Mouse (Mus musculus) right cerebral cortex, postnatal 10 days (tissue): ENCODE data around the gene Pfdn6.
"Not testable (repeated sequence)": the region's sequence is repeated elsewhere in the genome, so short reads cannot be mapped to it uniquely, and the experiment has no call there.

ENCODE experiments used
- DNase-seq, 2 experiments: peaks; one replicate each; pipeline ENCODE4 v3.0.0; 2021; ENCODE audit warnings: low spot score in 2 of 2

Gene Pfdn6

DNA sequence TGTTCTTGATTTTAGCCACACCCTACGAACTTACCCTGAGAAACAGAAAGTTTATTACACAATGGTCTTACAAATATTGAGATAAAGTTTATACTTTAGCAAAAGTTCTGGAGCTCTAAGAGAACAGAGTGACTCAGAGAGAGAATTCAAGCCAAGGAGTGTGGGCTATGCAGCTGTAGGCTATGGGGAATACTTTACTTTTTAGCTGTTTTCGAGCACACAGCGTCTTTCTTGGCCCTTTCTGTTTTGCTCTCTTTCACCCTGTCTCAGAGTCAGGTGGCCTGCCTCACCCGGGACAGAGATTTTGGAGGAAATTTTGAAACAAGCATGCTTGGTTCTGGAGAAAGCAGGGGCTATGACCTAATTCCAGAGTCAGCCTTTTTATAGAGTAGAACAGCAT lies 42.0 kb downstream of the Pfdn6 start:
- not testable (repeated sequence) for DNase-seq

DNA sequence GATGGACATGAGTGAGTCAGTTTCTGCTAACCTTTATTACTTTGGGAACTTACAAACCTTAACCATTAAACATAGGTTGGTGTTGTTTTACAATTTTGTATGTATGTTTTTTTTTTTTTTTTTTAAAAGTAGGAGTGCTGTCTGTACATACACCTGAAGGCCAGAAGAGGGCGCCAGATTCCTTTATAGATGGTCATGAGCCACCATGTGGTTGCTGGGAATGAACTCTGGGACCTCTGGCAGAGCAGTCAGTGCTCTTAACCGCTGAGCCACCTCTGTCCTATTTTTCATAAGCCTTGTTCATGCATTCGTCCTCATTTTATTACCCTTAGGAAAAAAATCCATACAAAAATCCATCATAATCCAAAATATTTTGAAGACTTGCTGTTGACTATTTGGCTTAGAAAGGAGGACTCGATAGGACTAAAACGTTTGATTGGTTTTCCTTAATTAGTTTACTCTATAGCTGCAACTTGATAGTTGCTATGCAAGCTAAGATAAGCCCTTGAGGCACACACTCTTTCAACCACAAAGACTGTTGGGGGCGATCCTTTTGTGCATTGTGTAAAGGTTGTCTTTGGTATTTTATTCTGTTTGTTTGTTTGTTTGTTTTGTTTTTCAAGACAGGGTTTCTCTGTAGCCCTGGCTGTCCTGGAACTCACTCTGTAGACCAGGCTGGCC lies 42.9 kb downstream of the Pfdn6 start:
- DNase-seq: no peak

DNA sequence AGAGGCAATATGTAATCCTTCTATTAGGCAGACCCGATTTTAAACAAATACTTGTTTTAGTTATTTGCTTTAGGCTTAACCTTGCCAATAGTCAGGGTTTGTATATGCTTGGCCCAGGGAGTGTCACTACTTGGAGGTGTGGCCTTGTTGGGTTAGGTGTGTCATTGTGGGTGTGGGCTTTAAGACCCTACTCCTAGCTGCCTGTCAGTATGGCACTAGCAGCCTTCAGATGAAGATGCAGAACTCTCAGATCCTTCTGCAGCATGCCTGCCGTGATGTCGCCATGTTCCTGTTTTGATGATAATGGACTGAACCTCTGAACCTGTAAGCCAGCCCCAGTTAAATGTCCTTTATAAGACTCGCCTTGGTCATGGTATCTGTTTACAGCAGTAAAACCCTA lies 47.1 kb downstream of the Pfdn6 start:
- DNase-seq: not testable (repeated sequence)

DNA sequence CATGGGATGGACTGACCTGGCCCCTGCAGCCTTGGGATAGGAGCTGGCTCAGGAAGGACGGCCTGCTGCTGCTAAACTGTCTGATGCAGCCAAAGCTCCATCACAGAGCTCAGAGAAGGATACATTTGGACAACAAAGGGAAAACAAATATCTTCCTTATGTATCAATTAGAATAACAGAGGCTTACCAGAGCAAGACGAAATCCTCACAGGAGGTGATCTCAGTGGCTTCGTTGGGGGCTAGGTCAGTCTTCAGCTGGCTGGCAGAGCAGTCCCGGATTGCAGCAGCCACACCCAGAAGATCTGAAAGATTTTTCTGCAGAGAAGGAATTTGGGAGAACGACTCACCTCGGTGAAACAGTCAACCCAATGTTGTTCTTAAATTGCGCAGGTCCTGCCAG lies 47.7 kb downstream of the Pfdn6 start:
- no peak for DNase-seq

DNA sequence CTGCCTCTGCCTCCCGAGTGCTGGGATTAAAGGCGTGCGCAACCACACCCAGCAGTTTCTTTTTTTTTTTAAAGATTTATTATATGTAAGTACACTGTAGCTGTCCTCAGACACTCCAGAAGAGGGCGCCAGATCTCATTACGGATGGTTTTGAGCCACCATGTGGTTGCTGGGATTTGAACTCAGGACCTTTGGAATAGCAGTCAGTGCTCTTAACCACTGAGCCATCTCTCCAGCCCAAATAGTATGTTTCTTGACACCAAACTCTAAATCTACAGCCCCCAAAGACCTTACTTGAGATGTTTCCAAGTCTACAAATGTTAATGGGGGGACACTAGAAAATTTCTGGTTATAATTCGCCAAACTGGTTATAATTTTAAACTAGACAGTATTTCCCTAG lies 48.3 kb downstream of the Pfdn6 start:
- not testable (repeated sequence) for DNase-seq

DNA sequence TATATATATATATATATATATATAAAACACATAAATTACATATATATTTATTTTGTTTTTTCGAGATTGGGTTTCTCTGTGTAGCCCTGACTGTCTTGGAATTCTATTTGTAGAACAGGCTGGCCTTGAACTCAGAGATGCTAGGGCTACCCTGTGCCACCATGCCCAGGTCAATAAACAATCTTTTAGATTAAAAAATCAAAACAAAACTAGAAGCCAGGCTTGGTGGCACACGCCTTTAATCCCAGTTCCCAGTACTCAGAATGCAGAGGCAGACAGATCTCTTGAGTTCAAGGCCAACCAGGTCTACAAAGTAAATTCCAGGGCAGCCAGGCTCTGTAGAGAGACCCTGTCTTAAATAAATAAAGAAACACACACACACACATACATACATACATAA lies 48.8 kb downstream of the Pfdn6 start:
- DNase-seq: no peak

DNA sequence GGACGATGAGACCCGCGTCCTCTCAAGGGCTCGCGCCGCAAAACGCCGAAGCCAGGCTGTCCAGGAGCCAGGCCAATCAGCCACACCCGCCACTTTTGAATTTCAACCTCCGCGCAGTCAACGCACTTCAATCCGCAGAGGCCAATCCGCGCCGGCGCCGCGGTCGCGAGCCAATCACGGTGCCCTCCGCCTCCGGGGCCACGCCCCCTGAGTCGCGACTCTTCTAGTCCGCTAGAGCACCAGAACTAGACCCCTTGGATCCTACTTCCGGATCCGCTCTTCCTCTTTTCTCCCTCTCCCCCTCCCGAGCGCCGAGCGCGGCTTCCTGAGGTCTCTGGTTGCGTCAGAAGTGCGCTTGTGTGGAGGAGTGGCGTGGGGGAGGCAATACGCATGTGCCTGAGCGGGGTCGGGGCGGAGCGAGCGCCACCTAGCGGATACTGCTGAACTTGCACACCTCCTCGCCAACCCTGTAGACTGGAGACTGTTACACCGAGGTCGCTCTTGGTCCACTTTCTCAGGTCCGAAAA lies 49.5 kb downstream of the Pfdn6 start, which contains the start of gene Kifc1:
Kifc1 (minus strand) TSS at position 129 of the 527 bp plus-strand sequence.
- peak; percentile 100 for DNase-seq

DNA sequence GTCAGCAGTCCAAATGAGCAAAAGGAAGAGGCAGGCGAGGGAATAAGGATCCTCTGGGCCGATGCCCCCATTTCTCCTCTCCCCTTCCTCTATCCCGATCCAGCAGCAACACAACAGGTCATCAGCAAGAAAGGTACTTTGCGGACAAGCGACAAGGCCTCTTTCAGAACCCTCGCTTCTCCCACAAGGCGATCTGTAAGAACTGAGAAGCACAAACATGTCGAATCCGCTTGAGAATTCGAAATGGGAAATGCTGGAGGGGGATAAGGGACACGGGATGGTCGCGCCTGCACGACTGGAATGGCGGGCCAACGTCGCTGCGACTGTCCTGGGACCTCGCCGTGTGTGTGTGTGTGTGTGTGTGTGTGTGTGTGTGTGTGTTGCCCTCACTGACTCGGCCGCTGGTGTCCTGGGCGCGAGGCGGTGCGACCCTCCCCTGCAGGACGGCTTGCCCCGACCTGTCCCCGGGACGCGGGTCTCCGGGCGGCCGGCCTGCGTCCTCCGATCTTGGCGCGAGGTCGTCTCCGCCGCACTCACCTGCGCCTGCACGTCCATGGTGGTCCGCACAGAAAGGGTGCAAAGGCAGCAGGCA lies 50.1 kb downstream of the Pfdn6 start:
- DNase-seq: not testable (repeated sequence)
